Mouse (Mus musculus) adrenal gland, postnatal 14 days (tissue): ENCODE data around the gene Phactr2. TPM values are rescaled to one million over a fixed set of nuclear protein-coding genes. Genes with fewer than 3 reads are reported as not detected.
A peak's percentile ranks its signal among the peaks of the same experiment; 100 is the strongest.

ENCODE experiments used
- DNase-seq: peaks from one replicate; pipeline ENCODE4 v3.0.0; 2021; ENCODE audit warnings: mixed read lengths
- total RNA-seq: library from RNA; stranded (reverse); gene quantifications from 2 replicates; pipeline ENCODE4 v1.2.3, GENCODE M21; 2021

Phactr2 gene
- total RNA-seq, 1 experiment from 2014 or later = 26.3 TPM

DNA sequence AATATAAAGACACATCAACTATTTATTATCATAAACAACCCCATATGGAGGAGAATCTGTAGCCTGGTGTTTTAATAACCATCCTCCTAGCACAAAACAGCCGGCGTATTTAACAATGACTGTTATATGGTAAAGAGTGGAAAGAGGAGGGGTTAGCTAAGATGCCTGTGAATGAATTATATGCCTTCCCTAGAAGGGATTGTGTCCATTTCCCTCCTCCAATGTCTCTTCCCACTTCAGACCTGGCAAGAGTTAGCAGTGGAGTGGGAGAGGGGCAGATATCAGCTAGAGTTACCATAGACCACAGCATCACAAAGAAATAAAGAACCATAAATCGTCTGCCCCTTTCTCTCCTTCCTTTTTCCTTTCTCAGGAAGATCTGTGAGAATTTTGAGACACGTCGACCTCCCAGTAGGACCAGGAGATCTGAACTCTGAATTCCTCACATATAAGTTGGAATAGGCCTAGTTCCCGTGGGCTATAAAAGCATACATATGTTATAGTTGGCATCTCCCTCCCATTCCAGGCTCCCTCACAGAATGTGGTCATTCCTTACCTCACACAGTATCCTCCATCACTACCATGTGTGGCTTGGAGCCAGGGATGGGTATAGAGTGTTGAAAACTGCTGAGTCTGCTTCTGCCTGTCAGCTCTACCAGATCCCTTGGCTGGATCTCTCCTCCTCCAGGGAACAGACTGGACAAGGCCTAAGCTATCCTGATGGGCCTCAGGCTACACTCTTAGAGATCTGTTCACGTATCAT, 25.7 kb downstream of the Phactr2 start:
- no peak for DNase-seq

DNA sequence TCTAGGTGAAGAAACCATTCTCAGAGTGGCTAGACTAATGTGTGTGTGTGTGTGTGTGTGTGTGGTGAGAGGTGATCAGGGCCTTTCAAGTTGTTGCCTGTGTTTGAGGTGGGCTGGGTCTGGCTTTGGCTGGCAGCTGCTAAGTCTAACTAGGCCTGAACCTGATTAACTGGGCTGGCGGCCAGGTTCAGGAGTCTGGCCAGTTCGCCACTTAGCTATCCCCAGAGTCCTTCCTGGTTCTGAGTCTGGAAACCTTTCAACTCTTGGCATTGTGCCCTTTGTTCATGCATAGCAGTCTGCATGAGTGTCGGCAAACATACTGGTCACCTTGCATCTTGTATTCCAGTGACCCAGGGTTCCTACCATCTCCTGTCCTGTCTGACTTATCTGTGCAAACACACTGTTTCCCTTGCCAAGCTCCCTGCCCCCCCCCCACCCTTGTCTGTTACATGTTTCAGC, 27.4 kb downstream of the Phactr2 start:
- DNase-seq = peak; percentile 83

DNA sequence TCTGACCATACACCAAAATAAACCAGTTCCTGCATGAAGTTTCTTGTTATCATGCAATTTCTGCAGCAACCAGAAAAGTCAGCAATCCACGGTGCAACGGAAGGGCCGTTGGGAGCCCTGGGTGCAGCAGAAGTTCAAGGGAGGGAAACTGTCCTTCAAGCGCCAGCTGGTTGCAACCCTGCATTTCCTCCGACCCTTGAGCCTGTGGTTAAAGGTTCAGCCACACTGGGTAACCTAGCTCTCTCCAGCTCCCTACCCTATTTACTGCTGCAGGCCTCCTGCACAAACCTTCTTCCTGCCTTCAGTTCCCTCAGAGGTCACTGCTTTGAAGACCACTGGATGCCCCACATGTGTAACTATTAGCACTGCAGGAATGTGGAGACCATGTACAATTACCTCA, 30.0 kb downstream of the Phactr2 start:
- no peak for DNase-seq

DNA sequence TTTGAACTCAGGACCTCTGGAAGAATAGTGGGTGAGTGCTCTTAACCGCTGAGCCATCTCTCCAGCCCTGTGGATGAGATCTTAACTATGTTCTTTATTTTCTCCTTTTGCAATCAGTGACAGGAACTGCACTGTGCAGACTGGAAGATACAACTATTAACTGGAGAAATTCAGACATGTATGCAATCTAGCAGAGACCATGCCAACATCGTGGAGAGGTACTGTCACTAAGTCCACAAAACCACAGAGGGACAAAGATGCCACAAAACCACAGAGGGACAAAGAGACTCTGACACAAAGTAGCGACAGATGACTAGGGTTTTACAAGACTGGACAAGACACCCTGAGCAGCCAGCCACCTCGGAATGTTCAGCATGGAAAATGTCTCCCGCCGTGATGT, 30.6 kb downstream of the Phactr2 start:
- DNase-seq = no peak

DNA sequence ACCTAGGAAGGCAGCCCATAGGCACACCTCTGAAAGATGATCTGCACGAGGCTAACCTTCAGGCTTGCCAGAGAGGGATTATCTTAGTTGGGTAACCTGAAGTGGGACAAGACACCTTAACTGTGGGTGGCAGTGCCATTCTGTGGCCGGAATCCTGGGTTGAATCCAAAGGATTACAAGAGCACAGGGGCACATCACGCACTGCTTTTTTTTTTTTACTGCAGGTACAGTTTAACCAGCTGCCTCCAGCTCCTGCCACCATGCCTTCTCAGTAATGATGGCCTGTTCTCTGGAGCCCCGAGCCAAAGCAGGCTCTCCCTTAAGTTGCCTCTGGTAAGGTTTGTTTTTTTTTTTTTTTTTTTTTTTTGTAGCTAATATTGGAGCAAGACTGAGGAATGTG, 33.9 kb downstream of the Phactr2 start:
- no peak for DNase-seq

DNA sequence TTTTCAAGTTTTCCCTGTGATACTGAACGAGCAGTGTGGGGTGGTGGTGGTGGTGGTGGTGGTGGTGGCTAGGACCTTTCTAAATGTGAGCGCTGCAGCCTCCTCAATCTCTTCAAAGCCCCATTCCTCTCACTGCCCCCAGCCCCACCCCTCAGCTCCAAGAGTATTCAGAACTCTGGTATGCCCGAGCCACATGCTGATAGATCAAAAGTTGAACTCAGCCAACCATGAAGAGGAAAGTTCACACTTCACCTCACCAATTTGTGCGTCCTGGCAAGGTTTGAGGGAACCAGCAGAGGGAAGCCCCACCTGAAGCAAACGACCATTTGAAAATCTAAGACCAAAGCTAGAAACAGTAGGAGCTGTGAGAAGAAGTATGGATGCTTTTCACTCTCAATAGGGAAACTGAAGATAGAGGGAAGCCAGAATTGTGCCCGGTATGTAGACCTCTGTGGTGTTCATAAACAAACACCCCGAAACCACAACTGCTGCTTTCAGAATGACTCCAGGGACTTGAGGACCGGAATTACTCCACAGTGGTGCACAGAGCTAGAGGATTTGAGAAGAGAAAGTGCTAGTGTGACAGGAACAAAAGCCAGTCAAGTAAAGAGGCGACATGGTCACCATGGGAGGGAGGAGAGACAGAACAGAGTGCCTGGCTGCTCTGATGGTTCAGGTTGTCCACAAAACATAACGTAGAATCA, 35.9 kb downstream of the Phactr2 start:
- no peak for DNase-seq

DNA sequence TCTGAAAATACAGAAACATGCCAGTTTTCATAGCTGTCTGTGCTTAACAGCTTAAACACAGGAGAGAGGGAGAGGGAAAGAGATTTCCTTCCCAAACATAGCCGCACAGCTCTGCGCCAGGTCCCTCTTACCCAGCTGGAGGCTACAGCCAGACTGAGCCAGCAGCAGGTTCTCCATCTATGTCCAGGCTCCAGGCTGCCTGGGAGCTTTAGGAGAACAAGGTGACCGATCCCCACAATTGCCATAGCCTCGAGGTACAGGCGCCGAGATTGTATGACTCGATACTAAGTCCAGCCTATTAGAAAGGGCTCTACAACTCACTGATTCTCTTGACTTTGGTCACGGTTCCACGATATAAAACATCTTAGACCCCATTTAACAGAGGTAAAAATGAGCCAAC, 37.2 kb downstream of the Phactr2 start:
- no peak for DNase-seq

DNA sequence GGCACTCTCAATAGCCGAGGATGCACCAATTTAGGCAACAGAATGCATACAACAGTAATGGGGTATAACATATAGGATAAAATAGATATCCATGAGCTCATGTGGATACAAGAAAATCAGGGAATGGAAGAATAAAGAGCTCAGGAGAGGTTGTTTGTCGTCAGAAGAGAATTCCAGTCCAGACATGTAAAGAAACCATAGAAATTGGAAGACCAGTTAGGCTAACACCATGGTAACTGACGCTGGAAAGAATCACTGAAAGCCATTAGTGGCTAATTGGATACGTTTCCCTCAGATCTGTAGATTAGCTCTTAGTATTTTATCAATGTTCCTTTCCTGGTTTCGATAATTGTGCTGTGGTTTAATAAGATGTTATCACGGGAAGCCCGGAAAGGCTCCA, 41.2 kb downstream of the Phactr2 start:
- no peak for DNase-seq

DNA sequence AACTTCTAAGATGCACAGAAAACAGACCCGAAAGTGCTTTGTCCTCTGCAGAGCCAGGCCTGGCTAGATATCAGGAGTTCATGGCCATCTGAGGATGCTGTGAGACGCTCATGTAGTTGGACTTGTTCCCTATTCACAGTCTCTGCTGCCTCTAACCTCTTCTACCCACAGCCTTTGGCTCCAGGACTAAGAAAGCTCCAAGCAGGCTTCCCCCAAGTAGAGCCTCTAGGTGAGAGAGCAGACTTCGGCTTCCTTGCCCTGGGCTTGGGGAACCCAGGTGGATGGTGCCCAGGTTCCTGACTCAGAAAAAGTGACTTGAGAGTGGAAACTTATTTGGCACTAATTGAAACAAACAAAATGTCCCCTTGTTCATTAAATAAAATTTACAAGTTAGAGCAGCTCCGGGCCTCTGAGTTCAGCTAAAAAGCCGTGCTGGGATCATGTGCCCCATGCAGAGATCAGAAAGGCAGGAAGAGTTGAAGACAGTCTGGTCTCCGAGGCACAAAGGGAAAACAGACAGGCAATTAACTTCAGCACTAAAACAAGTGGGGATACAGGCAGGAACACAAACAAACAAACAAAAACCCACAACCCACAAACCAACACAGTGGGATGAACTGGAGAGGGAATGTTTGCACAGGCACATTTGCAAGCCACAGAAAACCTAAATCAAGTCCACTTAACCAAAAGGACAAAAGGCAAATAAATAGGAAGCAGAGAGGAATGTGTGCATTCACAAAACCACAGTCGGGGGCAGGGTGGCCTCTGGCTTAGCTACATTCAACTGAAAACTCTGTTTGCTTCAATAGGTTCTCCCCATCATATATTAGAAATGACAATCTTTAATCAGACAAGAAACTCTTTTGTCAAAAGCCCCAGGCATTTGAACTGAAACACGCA, 42.3 kb downstream of the Phactr2 start:
- DNase-seq = no peak

DNA sequence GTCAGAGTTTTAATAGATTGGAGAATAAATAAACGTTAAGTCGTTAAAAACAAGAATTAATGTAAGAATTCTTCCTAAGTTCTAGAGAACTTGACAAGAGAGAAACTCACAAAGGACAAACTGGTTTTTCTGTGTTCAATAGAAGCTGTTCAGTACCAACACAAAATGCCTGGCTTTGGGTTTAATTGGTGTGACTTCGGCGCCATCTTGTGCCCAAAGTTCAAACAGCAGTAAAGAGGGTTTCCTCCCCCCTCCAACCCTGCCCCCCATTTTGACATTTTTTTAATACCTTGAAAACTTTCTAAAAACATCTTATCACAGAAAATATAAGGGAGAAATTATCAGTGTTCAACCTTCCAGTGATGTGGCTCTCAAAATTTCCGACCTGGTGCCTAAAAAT, 44.4 kb downstream of the Phactr2 start:
- DNase-seq = peak; percentile 78

DNA sequence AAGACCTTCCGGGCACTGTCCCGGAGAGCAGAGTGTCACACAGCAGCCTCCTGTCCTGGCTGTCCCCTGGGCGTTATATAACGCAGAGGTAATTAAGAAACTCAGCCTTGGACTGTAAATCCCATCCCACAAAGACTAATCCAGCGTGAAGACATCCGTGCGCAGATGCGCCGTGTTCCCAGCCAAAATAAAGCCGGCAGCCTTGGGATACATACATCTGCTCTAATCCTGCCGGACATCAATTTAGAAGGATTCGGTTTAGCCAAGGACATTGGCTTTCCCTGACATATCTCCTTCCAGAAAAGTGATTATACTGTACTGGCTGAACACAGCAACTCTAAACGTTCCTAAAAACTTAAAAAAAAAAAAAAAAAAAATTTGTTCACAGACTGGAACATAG, 45.0 kb downstream of the Phactr2 start:
- no peak for DNase-seq

DNA sequence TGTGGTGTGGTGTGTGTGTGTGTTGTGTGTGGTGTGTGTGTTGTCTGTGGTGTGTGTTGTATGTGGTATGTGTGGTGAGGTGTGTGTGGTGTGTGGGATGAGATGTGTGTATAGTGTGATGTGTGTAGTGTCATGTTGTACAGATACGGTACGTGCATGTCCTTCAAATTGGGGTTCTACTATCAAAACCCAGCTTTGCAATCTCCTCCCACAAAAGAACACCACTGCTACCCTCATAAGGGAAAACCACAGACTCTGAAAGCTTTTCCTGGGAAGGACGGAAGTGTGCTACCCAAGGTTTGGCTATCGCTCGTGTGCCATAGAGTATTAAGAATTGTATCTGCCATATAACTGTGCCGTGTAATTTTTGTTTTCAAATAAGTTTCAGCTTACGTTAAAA, 45.7 kb downstream of the Phactr2 start:
- no peak for DNase-seq

DNA sequence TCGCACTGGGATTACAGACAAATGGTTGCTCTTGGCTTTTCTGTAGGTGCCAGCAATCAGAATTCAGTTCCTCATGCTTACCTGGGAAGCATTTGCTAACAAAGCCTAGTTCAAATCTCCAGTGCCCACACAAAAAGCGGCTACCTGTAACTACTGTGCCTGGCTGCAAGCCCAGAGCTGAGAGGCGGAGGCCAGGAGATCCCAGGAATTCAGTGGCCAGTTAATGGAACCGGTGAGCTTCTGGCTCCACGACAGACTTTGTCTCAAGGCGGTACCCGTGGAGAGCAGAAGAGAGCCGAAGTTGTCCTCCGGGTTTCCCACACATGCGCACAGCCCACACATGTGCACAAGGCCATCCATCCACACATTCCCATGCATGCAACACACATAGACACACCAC, 46.6 kb downstream of the Phactr2 start:
- no peak for DNase-seq

DNA sequence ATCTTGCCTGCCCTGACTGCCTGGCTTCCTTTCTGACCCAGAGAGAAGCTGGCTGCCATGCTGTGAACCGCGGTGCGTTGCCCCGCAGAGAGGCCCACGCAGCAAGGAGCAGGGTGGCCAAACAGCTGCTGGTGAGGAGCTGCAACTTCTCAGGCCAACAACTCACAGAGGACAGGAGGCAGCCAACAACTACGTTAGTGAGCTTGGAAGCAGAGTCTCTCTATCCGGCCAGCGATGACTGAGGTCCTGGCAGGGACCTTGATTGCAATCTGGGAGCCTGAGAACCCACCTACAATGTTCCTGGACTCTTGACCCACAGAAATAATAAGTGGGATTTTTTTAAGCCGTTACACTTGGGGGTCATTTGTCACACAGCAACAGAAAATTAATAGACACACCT, 49.0 kb downstream of the Phactr2 start:
- no peak for DNase-seq

DNA sequence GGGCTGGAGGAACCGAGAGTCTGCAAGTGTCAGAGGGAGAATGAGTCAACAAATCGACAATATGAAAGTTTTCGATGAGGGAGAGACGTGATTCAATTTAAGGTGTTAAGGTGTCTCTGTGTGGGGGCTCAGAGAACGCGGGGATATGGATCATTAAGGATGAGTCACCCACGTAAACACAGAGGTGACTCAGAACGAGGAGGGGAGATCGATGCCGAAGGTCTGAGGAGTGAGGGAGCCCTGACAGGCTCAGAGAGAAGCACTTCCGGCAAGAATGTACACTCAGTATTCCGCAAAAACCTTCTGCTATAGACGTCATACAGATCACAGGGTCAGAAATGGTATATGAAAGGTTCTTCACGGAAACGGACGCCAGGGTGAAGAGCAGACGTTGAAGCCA, 49.7 kb downstream of the Phactr2 start:
- DNase-seq = no peak

DNA sequence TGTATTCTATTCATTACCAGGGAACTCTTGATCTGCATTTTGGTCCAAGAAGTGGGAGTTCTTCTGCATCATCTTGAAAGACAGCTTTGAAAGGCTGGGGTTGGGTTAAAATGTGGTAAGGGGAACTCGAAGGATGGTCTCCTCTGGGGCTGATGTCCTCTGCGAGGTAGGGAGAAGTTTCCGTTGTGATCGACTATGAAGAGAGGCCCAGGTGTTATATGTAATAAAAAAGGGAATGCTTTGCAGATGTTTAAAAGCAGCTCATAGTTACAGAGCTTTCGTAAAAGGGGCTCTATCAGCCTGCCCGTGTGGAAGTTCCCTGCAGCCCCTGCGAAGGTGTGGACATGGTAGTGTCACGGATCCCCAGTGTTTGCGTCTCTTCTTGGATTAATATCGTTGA, 50.2 kb downstream of the Phactr2 start:
- DNase-seq = no peak

DNA sequence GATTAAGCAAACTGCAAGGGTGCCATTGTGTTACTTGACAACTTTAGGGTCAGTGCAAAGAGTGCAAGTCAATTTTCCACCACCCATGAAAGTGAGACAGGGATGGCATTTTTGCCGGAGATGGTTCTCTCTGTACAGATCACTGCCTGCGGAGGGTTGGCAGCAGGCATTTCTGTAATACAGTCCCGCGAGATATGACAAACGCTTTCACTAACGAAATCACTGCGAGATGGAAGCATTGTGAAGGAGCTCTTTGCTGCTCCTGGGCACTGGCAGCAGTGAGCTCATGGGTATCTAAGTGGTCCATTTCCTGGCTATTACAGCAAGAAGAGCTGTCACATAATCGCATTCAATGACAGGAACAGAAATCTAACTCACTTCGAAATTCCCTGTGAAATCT, 52.1 kb downstream of the Phactr2 start:
- no peak for DNase-seq

DNA sequence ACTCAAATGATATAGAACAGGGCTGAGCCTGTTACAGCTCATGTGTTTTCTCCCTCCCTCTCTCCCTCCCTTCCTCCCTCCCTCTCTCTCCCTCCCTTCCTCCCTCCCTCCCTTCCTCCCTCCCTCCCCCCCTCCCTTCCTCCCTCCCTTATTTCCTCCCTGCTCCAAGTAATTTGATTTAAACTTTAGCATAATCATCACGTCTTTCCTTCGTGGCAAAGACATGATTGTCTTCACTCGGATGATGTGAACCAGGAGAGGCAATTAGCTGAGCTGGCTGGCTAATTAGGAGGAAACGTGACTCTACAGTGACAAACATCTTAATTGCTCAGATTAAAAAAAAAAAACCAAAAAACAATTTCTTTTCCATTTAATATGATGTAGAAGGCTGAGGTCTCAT, 55.0 kb downstream of the Phactr2 start:
- no peak for DNase-seq

DNA sequence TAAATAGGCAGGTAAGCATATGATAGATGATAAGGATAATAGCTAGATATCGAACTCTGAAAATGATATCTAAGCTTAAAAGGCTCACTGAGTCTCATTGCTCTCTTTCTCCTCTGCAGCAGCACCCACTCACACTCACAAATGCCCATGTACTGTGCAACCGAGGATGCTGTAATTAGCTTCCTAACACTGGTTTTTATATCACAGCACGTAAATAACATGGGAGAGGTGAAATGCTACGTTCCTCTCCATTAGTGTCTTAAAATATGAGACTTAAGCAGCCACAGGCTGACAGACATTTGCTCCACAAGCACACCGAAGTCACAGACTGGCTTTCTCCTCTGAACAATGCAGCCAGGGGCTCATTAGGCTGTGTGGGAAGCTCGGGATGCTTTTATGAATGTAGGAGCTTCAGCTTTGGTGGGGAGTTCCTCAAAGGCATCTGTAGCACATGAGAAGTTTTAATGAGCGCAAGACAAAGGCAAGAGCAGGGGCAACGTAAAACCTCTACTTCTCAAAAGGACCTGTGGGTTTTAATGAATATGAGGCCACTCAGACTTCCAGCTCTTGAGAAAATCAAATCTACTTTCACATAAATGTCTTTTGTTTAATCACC, 58.6 kb downstream of the Phactr2 start:
- no peak for DNase-seq

DNA sequence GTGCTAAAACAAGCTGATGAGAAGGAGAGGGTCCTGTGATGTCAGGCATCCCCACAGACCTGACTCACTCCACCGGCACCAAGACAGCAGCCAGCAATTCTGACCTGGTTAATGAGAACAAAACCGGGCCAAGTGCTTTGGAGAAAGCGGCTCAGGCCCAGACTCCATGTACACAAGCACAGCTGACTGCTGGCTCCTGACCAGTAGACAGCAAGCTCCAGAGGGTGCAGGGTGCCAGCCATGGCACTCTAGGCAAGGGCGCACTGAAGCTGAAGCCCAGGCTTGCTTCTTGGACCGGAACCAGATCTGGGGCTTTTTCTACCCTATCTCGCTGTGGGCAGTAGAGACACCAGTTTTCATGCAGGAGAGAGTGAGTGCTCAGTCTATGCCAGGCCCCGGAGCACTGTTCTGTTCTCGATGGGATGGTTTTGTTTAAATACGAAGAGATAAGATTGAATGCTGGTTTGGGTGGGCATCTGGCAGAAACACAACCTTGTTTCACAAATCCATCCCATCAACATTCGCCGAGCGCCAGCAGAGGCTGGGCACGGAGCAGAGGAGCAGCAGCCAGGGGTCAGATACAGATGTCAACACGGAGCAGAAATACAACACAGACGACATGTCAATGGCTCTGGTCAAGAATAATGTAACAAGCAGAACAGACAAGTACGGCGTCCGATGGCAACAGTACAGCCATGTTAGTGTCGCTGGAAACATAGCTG, 61.8 kb downstream of the Phactr2 start:
- DNase-seq = peak; percentile 22

DNA sequence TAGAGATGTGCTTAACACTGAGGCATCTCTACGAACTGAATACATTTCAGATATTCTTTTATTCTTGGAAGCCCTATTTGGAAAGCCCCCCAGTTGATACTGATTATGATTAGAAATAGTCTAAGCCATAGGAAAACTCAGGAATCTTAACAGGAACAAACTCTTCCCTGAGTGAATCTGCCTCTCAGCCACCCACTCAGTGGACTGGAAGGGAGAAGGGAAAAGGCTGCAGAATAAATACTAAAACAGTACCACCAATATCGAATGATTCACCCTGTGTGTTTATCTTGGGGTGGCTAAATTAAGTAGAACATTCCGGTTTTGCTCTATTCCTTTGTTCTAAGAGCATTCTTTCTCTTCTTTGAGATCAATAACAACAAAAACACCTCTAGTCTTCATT, 63.2 kb downstream of the Phactr2 start:
- DNase-seq = no peak

DNA sequence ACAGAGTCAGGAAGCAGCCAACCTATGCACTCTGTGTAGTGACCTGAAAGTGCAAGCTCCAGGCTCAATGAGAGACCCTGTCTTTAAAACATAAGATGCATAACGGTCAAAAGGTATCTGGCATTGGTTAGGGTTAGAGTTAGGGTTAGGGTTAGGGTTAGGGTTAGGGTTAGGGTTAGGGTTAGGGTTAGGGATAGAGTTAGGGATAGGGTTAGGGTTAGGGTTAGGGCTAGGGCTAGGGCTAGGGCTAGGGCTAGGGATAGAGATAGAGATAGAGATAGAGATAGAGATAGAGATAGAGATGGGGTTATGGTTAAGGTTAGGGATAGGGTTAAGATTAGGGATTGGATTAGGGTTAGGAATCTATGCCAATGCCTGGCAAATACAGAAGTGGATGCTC, 72.2 kb downstream of the Phactr2 start:
- DNase-seq = no peak
